Comparison of ENCODE assay signal across 9 mouse cellular contexts in genomic region chr16:92301989-92302388, GRCm38 (mm10). TPM values are rescaled to one million over a fixed set of nuclear protein-coding genes. Genes with fewer than 3 reads are reported as not detected.
DNase-seq lines count a peak whose midpoint lies in the region; ATAC-seq and TF ChIP-seq lines count a peak whose summit lies in the region.
"Had no signal": no experiment of that assay in that cellular context is flagged by ENCODE, and none has a peak within 500 bp of the region (broad histone marks: within the 10 kb centered on the region; RNA-seq: fewer than 3 reads in every experiment).

No protein-coding gene starts in this region.

- no peaks in the 10 kb centered on the region for H3K27me3 ChIP-seq in hindbrain, embryonic 11.5 days (ENCODE audit: control insufficient read depth, insufficient read depth, low read length)

- peak overlapping the region; percentile 72 for H3K4me2 ChIP-seq in hindbrain, embryonic 11.5 days (replicated peaks; ENCODE audit: low read depth, low read length)

- DNase-seq in right cerebral cortex, postnatal 4 days = peak; percentile 24
- DNase-seq in right cerebral cortex, postnatal 25 days = no peak
- peak; percentile 14 for DNase-seq in hindbrain, embryonic 11.5 days (ENCODE audit: low spot score)
- no peak for DNase-seq in left cerebral cortex, adult 18-20 months (ENCODE audit: low spot score in 2 of 2)
- DNase-seq in urinary bladder, postnatal 36 days (ENCODE audit: low spot score in 2 of 2) = no peak
- no peak for DNase-seq in right cerebral cortex, postnatal 36 days (ENCODE audit: low spot score in 2 of 2)

- H3K4me1 ChIP-seq in embryonic fibroblast, embryonic 13.5 days (ENCODE audit: control insufficient read depth, insufficient read depth, low read length) = peaks cover 4% of the 10 kb centered on the region; the same call in 1 of the 2 replicates
- no peaks in the 10 kb centered on the region for H3K4me1 ChIP-seq in hindbrain, embryonic 11.5 days (replicated peaks; ENCODE audit: control insufficient read depth, insufficient read depth, low read length)

- peaks cover 20% of the 10 kb centered on the region; the same call in 1 of the 2 replicates for H3K79me2 ChIP-seq in macrophage (ENCODE audit: inconsistent target)

- no peaks in the 10 kb centered on the region for H3K36me3 ChIP-seq in hindbrain, embryonic 11.5 days (ENCODE audit: control insufficient read depth, insufficient read depth, low read length)
- peaks cover 18% of the 10 kb centered on the region for H3K36me3 ChIP-seq in macrophage (ENCODE audit: inconsistent target)

- peak overlapping the region; percentile 83 for H3K9ac ChIP-seq in hindbrain, embryonic 11.5 days (ENCODE audit: low read depth, low read length)

- ATAC-seq in hindbrain, embryonic 11.5 days (ENCODE audit: low FRiP score) = no peak

- peak overlapping the region; percentile 70 for H3K4me3 ChIP-seq in embryonic fibroblast, embryonic 13.5 days (ENCODE audit: insufficient read depth, low read length)
- H3K4me3 ChIP-seq in hindbrain, embryonic 11.5 days (ENCODE audit: low read depth, low read length) = peak overlapping the region; percentile 60
- peak overlapping the region; percentile 93 for H3K4me3 ChIP-seq in macrophage (ENCODE audit: inconsistent target)

- no peak for TF ChIP-seq POLR2A in embryonic fibroblast, embryonic 13.5 days (IDR thresholded peaks at IDR 0.05; ENCODE audit: low read depth, low read length)

- no peak overlapping the region for H3K27ac ChIP-seq in embryonic fibroblast, embryonic 13.5 days (ENCODE audit: insufficient read depth, low read length)
- no peak overlapping the region for H3K27ac ChIP-seq in hindbrain, embryonic 11.5 days (ENCODE audit: low read depth, low read length)
- H3K27ac ChIP-seq in macrophage = 0 out of 2 replicates have a peak overlapping the region, but pooled peaks have one; percentile 50

- TF ChIP-seq CTCF in embryonic fibroblast, embryonic 13.5 days (IDR thresholded peaks at IDR 0.05; ENCODE audit: borderline replicate concordance, insufficient read depth, low read length) = no peak

- no peaks in the 10 kb centered on the region for H3K9me3 ChIP-seq in hindbrain, embryonic 11.5 days (ENCODE audit: control insufficient read depth, low read length)

- WGBS in hindbrain, embryonic 11.5 days = 40% methylated on average over 5 of the region's 5 CpGs
- 35% methylated on average over 5 of the region's 5 CpGs for WGBS in macrophage (ENCODE audit: missing documents)

RNA-seq across cellular contexts. Expression of gene Smim11, which starts 0.9 kb away (rescaled TPM):
- 33.6 and 50.5 TPM in 2 replicates for polyA plus RNA-seq in embryonic fibroblast, embryonic 13.5 days (2011; ENCODE audit: insufficient read length, low read depth, missing spikeins)
- polyA plus RNA-seq in hindbrain, embryonic 11.5 days (2014; fragmentation: Nextera tagmentation; extraction: Ambion mirVana) = 112 and 121 TPM in 2 replicates
- 10 to 100 TPM in 4 of 26 experiments, 1 to 10 TPM in 16, not detected in 6; 1.2 to 15.1 (median 5.9) TPM for total RNA-seq in macrophage (2018; cell fraction: chromatin; rRNA removed)
- 10 to 100 TPM; 18.3 to 43.8 (median 28.8) TPM for total RNA-seq in macrophage (2018; cell fraction: cytosol; rRNA removed)
- 10 to 100 TPM in 16 of 26 experiments, 1 to 10 TPM in 10; 2.3 to 26.3 (median 10.7) TPM for total RNA-seq in macrophage (2018; cell fraction: nucleus; rRNA removed)
- polyA plus RNA-seq in macrophage (2018) = 41.5 to 76.0 TPM (median 45.7 TPM) in 3 replicates
- 10 to 100 TPM; 20.2 to 20.6 TPM for total RNA-seq in left cerebral cortex, adult 18-20 months (2021)

RNA-seq across cellular contexts. Expression of gene Kcne2, which starts 9.8 kb away (rescaled TPM):
- polyA plus RNA-seq in embryonic fibroblast, embryonic 13.5 days (2011; ENCODE audit: insufficient read length, low read depth, missing spikeins) = not detected in 2 replicates
- 14.7 and 23.1 TPM in 2 replicates for polyA plus RNA-seq in hindbrain, embryonic 11.5 days (2014; fragmentation: Nextera tagmentation; extraction: Ambion mirVana)
- total RNA-seq in macrophage (2018; cell fraction: chromatin; rRNA removed) = not detected
- total RNA-seq in macrophage (2018; cell fraction: cytosol; rRNA removed) = not detected
- total RNA-seq in macrophage (2018; cell fraction: nucleus; rRNA removed) = not detected
- not detected in 3 replicates for polyA plus RNA-seq in macrophage (2018)
- total RNA-seq in left cerebral cortex, adult 18-20 months (2021) = under 1 TPM in 1 of 2 experiments, not detected in 1; 0.21 TPM
- total RNA-seq: gastrocnemius, postnatal 4 days had no signal

RNA-seq across cellular contexts. Expression of gene Fam243, which starts 19.3 kb away (rescaled TPM):
- not detected in 2 replicates for polyA plus RNA-seq in embryonic fibroblast, embryonic 13.5 days (2011; ENCODE audit: insufficient read length, low read depth, missing spikeins)
- not detected in 2 replicates for polyA plus RNA-seq in hindbrain, embryonic 11.5 days (2014; fragmentation: Nextera tagmentation; extraction: Ambion mirVana)
- total RNA-seq in macrophage (2018; cell fraction: chromatin; rRNA removed) = not detected
- not detected for total RNA-seq in macrophage (2018; cell fraction: cytosol; rRNA removed)
- total RNA-seq in macrophage (2018; cell fraction: nucleus; rRNA removed) = not detected
- polyA plus RNA-seq in macrophage (2018) = not detected in 3 replicates
- total RNA-seq in left cerebral cortex, adult 18-20 months (2021) = not detected
- total RNA-seq: gastrocnemius, postnatal 4 days had no signal

RNA-seq across cellular contexts. Expression of gene Kcne1, which starts 57.3 kb away (rescaled TPM):
- not detected in 2 replicates for polyA plus RNA-seq in embryonic fibroblast, embryonic 13.5 days (2011; ENCODE audit: insufficient read length, low read depth, missing spikeins)
- 0.32 and 0.66 TPM in 2 replicates for polyA plus RNA-seq in hindbrain, embryonic 11.5 days (2014; fragmentation: Nextera tagmentation; extraction: Ambion mirVana)
- total RNA-seq in macrophage (2018; cell fraction: chromatin; rRNA removed) = not detected
- total RNA-seq in macrophage (2018; cell fraction: cytosol; rRNA removed) = not detected
- total RNA-seq in macrophage (2018; cell fraction: nucleus; rRNA removed) = not detected
- not detected in 3 replicates for polyA plus RNA-seq in macrophage (2018)
- total RNA-seq in left cerebral cortex, adult 18-20 months (2021) = not detected
- total RNA-seq: gastrocnemius, postnatal 4 days had no signal

Comparison
In these comparisons a context has a peak if more than half of its experiments do, and no peak if none do; other contexts are left out.
1. DNase-seq: peak in right cerebral cortex, postnatal 4 days (single experiment) and hindbrain, embryonic 11.5 days (single experiment); none in right cerebral cortex, postnatal 25 days (single experiment), left cerebral cortex, adult 18-20 months (0 of 2), urinary bladder, postnatal 36 days (0 of 2) and right cerebral cortex, postnatal 36 days (0 of 2).
2. RNA of gene Kcne2, which starts 9.8 kb away (polyA plus RNA-seq): 14.7 to 23.1 TPM in hindbrain, embryonic 11.5 days; not detected in embryonic fibroblast, embryonic 13.5 days and not detected in macrophage; every median in the first group is over 10 times any median in the second.
3. Peak in every context shown above with its lines, with median percentiles within 50 percentile points of each other: H3K4me3 ChIP-seq.